Mouse (Mus musculus): Measurements from ENCODE around the gene Ehd2. TPM values are rescaled to one million over a fixed set of nuclear protein-coding genes. Genes with fewer than 3 reads are reported as not detected.
A peak's percentile ranks its signal among the peaks of the same experiment; 100 is the strongest.

Gene Ehd2
- total RNA-seq, 2 experiments from 2014 or later: 4.5 to 5.5 TPM

- DNase-seq (ENCODE audit: extremely low spot score in 1 of 2, low spot score in 1 of 2): no peak
Measured at GRCm38 (mm10) chr7:15914751-15915150, 52.6 kb downstream of the Ehd2 start.

DNA sequence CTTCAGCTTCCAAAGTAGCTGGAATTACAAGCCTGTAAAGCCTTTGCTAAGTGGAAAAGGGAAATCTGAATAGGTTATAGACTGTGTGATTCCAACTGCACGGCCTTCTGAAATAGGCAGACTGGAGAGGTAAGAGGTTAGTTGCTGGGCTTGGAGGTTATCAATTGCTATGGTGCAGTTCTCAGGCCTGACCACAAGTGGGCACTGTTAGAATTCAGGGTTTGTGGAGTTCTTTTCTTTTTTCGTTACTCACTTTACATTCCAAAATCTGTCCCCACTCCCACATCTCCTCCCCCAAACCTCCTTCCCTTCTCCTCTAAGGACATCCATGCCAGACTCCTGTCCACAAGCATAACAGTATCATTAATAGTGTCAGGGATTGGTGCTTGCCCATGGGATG, 53.1 kb downstream of the Ehd2 start:
- peak in 1 of 2 experiments; percentile 53 for DNase-seq (ENCODE audit: extremely low spot score in 1 of 2, low spot score in 1 of 2)

DNA sequence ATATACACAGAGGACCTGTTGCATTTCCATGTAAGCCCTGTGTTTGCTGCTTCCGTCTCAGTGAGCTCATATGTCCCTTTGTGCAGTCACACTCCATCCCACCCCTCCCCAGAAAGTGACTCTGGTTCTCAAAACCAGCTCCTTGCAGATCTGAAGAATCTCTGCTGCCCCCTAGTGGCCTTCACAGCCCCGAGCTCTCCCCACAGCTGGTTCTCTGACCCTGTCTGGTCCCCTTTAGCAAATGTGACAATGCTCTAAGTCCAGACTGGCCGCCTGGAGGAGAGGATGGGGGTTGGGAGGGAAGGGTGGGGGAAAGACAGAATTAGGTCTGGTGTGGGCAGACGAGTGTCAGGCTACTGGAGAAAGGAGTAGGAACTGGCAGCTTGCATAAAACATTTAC, 55.2 kb downstream of the Ehd2 start:
- peak in 1 of 2 experiments; percentile 85 for DNase-seq (ENCODE audit: extremely low spot score in 1 of 2, low spot score in 1 of 2)

- no peak for DNase-seq (ENCODE audit: extremely low spot score in 1 of 2, low spot score in 1 of 2)
Measured at GRCm38 (mm10) chr7:15910521-15910920, 56.8 kb downstream of the Ehd2 start.

GRCm38 (mm10) chr7:15907971-15908590, 59.3 kb downstream of the Ehd2 start:
- DNase-seq (ENCODE audit: extremely low spot score in 1 of 2, low spot score in 1 of 2): no peak

GRCm38 (mm10) chr7:15906602-15907001, 60.8 kb downstream of the Ehd2 start:
- DNase-seq (ENCODE audit: extremely low spot score in 1 of 2, low spot score in 1 of 2): no peak

GRCm38 (mm10) chr7:15905861-15906260, 61.5 kb downstream of the Ehd2 start:
- DNase-seq (ENCODE audit: extremely low spot score in 1 of 2, low spot score in 1 of 2): no peak

- DNase-seq (ENCODE audit: extremely low spot score in 1 of 2, low spot score in 1 of 2): no peak
Measured at GRCm38 (mm10) chr7:15901366-15902048, 65.9 kb downstream of the Ehd2 start.

Other genes with a start within 250 kb of the Ehd2 start
- not detected for gene Obox5, start 217.4 kb downstream of the Ehd2 start, total RNA-seq (2021)
- gene Obox6, start 127.9 kb downstream of the Ehd2 start, total RNA-seq (2021): not detected
- not detected for gene Crx, start 87.6 kb downstream of the Ehd2 start, total RNA-seq (2021)
- gene Crxos, start 85.0 kb downstream of the Ehd2 start, total RNA-seq (2021): not detected
- 1,000 to 10,000 TPM; 1,670 to 1,760 TPM for gene Selenow, start 45.2 kb downstream of the Ehd2 start, total RNA-seq (2021)
- gene Nop53, start 21.5 kb downstream of the Ehd2 start, total RNA-seq (2021): 100 to 1,000 TPM; 118 to 133 TPM
- 10 to 100 TPM; 15.9 to 23.2 TPM for gene Bicra, start 80.4 kb upstream of the Ehd2 start, total RNA-seq (2021)
- under 1 TPM; 0.44 to 0.66 TPM for gene Zfp541, start 94.2 kb upstream of the Ehd2 start, total RNA-seq (2021)
- 100 to 1,000 TPM; 282 to 301 TPM for gene Napa, start 130.9 kb upstream of the Ehd2 start, total RNA-seq (2021)
- gene Kptn, start 152.3 kb upstream of the Ehd2 start, total RNA-seq (2021): 10 to 100 TPM; 32.3 to 37.8 TPM
- 100 to 1,000 TPM; 294 to 322 TPM for gene Slc8a2, start 162.3 kb upstream of the Ehd2 start, total RNA-seq (2021)
- 10 to 100 TPM; 34.3 to 41.1 TPM for gene Meis3, start 207.5 kb upstream of the Ehd2 start, total RNA-seq (2021)